Mouse (Mus musculus) gastrocnemius, adult 8-10 months (tissue): ENCODE measurements around the gene Pdpn. TPM values are rescaled to one million over a fixed set of nuclear protein-coding genes. Genes with fewer than 3 reads are reported as not detected.

Experiments
- DNase-seq, 2 experiments: peaks; one replicate each; pipeline ENCODE4 v3.0.0; 2022; ENCODE audit warnings: low spot score in 2 of 2
- total RNA-seq, 4 experiments: library from RNA; stranded (reverse); gene quantifications; 2 replicates each; pipeline ENCODE4 v1.2.4; 2022

The Pdpn gene
- total RNA-seq, 4 experiments from 2014 or later, result 2.9 to 4.9 (median 4.2) TPM

DNA sequence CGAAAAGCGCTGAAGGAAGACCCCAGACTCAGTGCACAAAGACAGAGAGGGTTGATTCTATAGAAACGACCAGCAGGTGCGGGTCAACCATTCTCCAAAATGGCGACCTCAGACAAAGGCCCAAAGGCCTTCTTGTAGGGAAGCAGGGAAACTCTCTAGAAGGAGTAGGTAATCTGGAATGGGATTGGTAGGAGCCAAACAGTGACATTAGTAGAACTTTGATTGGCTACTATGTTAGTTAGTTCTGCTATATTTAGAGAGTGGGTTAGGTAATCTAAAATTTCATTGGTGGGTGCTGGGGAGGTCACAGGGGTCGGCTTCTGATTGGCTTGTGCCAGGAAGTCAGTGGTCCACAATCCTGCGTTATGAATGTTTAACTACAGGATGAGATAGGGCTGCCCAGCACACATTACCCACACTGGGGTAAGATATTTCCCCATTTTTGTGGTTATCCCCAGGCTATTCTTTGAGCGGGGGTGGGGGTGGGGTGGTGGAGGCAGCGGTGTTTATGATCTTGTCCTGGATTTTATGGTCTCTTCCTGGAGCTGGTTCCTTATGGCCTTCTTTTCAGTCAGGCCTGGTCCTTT, 59.7 kb downstream of the Pdpn start:
- DNase-seq, result no peak

DNA sequence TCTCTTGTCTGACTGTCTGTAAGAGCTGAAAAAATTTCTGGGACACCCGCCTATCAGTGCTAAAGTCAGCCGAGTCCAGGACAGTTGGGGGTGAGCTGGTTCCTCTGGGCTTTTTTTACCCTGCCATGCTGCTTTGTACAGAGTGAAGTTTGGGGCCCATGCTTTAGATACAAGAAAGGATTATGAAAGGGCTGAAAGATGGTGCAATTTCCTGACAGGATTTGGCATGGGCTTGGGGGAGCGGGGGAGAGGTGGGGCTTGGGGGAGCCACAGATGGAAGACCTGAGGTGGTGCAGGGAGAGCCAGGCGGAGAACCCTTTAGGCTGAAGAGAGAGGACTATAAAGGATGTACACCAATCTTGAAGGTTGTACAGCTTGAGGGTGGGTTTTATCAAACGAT, 60.2 kb downstream of the Pdpn start:
- no peak for DNase-seq

DNA sequence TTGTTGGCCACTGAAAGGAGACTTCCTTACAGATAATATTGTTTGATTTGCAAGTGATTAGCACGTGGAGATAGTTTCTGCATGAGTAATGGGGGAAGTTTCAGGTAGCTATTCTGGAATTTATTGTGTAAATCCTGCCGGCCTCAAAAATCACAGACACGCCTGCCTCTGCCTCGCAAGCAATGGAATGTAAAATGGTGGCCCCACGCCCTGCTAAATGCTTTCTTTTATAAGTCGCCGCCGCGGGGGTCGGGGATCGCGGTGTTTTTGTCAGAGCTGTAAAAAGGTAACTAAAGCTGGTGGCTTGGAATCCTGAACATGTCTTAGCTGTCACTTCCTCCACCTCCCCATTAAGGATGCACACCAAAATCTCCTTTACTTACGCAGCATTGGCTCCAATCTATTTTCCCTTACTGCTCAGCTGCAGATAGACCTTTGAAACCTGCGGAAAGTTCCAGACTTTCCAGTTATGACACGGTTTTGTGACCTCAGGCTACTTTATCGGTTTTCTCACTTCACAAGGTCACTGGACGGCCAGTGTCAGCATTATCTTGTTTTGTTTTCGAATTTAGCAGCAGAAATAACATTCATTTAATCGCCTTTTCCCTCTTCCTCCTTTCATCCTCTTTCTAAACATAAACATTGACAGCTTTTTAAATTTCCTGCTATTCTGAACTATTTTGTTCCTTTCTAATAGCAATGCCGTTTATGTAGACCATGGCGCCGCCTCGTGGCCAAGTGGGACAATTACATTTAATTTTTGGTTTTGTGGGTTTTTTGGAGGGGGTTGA, 60.9 kb downstream of the Pdpn start:
- no peak for DNase-seq

- no peak for DNase-seq
Measured at GRCm38 (mm10) chr4:143231790-143232422, 67.5 kb downstream of the Pdpn start.

- DNase-seq, result no peak
Measured at GRCm38 (mm10) chr4:143231110-143231509, 68.3 kb downstream of the Pdpn start.

DNA sequence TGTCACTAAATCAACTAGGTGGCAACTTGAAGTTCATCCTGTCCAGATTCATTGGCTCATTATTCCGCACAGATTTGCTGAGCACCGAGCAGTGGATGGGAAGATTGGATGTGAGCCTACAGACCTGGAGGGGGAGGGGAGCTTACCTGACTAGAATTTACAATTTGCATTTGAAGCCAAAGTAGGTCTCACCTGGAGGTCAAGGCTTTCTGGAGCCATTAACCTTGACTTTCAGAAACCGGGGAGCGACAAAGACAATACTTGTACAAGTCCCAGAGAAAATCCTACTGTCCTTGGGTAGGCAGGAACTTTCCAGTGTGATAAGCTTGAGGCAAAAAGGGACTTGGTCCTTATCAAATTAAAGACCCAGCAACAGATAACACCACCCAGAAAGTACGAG, 71.4 kb downstream of the Pdpn start:
- DNase-seq, result no peak

- no peak for DNase-seq
Measured at GRCm38 (mm10) chr4:143225886-143226285, 73.5 kb downstream of the Pdpn start.

DNA sequence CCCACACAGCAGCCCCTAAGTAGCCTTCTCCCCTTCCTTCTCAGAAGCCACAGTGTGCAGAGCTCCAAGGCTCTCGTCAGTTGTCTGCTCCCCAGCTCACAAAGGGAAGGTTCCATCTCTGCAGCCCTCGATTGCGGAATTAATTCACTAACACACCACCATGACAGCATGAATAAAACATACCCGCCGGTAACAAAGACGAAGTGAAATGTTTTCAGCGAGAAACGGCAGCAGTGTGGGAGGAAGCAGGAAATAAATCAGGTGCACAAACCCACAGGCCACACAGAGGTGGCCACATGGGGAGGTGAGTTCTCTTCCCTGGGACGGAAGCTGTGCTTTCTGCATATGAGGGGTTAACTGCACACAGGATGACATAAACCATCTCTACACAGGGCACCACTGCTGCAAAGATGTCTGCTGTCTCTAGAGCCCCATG, 80.0 kb downstream of the Pdpn start:
- no peak for DNase-seq

DNA sequence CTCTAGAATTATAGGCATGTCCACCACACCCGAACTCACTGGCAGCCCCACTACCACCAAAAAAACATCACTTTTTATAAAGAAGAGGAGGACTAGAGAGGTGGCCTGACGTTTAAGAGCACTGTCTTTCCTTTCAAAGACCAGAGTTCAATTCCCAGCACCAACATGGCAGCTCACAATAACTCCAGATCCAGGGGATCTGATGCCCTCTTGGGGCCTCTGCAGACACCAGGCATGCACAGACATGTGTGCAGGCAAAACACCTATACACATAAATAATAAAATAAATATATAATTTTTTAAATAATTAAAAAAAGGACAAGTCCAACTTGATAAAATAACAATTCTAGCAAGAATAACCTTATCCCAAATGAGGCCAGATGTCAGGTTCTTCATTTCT, 80.5 kb downstream of the Pdpn start:
- no peak for DNase-seq

Other genes with a start within 250 kb of the Pdpn start
- 10 to 100 TPM; 20.3 to 28.1 (median 25.8) TPM for gene Prdm2, start 86.6 kb downstream of the Pdpn start, total RNA-seq
- 10 to 100 TPM; 19.6 to 40.5 (median 28.9) TPM for gene Lrrc38, start 50.2 kb upstream of the Pdpn start, total RNA-seq
- not detected for gene Pramel1, start 94.9 kb upstream of the Pdpn start, total RNA-seq
- 1 to 10 TPM; 6.2 to 9.2 (median 7.4) TPM for gene Pramef8, start 112.9 kb upstream of the Pdpn start, total RNA-seq
- gene Oog4, start 150.8 kb upstream of the Pdpn start, total RNA-seq, result not detected
- gene Gm13043, start 211.8 kb upstream of the Pdpn start, total RNA-seq, result not detected
- gene Gm13040, start 236.4 kb upstream of the Pdpn start, total RNA-seq, result not detected